Mouse (Mus musculus) CD4-positive, CD25-positive, alpha-beta regulatory T cell, adult 4 months (primary cell): Measurements from ENCODE around the gene Stip1. TPM values are rescaled to one million over a fixed set of nuclear protein-coding genes. Genes with fewer than 3 reads are reported as not detected.
"Not testable (repeated sequence)": the region's sequence is repeated elsewhere in the genome, so short reads cannot be mapped to it uniquely, and the experiment has no call there.

Experiments used
- ATAC-seq: one replicate; pipeline ENCODE4 v1.8.0; 2017
- polyA plus RNA-seq, 2 experiments: library from polyadenylated mRNA; unstranded; fragments of 100-300 nt; shearing (Covaris generic); gene quantifications; one replicate each; pipeline ENCODE4 v1.2.1; 2017

The Stip1 gene
- polyA plus RNA-seq, 2 experiments from 2014 or later = 117 to 119 TPM

DNA sequence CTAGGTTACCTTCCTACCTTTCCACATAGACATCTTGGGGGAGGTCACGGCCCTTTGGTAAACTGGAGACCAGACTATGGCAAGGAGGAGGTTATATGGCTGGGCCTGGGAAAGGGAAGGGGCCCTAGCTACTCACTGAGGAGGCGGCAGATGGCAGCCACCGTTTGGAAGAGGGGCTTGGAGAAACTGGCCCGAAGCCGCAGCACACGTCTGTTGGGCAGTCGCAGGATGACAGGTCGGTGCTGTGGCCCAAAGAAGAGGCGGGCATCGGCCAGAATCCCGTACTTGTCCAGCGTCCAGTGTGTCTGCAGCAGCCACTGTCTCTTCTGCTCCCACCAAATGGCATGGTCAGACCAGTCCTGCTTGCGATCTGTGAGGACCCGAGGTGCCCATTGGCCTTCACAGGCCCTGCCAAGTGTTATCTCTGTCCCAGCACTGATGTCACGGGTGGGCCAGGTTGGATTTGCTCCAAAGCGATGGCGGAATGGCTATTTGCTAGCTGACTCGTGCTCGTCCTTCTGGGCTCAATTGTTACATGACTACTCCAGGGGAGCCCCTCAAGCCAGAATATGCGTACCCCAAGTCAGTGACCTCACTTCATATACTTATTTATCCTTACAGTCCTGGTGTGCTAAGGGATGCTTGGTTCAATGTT lies 25.2 kb downstream of the Stip1 start:
- no peak for ATAC-seq

DNA sequence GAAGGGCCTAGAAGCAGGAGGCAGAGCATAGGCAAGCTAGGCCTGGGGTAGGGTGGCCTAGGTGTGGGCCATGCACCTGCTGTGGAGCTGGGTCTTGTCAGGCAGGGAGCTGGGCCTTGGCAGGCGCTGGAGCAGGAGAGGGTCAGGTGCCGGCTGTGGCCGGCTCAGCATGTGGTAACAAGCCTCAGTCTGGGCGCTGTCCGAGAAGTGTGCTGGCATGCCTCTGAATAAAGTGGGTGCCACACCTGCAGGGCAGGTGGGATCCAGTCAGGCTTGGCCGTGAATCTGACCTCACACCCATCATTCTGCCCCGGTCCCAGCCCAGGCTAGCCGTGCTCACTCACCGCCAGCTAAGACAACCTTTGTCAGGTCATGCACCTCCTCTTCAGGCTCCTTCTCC lies 25.8 kb downstream of the Stip1 start:
- ATAC-seq = no peak

DNA sequence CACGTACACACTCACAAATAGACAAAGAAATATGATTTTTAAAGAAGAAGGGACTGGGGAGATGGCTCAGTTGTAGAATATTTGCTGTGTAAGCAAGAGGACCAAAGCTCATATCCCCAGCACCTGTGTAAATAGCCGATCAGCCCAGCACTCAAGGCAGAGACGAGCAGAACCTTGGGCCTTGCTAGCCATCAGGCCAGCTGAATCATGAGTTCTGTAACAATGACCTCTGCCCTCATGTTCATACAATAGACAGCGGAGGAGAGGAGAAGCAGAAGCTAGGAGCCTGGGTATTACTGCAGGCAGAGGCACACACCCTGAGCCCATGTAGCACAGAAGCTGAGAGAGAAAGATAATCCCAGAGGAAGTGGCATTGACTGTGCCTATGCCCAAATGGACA lies 27.3 kb downstream of the Stip1 start:
- no peak for ATAC-seq

DNA sequence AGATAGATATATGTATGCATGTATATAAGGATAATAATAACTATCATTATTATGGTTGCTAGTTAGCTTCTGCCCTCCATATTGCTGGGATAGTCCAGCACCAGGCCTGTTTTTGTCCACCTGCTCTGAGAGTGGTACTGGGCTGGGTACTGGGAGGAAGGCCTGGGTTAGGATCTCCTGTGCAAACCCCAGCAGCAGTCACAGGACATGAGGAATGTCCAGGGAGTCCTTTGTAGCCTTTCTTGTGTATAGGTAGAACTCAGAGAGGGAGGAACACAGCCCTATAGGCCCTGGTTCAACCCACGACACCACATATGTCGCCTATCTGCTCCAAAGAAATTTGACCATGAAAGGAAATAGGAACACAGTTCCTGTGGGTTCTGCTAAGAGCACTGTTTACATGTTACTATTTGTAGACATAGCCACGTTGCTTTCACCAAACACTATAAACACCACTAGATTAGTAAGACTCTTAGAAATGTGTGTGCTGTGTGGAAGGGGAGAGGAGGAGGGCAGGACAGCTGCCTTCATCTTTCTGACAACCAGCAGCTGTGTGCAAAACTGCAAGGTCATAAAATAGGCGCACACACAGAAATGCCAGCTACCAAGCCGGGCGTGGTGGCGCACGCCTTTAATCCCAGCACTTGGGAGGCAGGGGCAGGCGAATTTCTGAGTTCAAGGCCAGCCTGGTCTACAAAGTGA lies 32.7 kb downstream of the Stip1 start:
- no peak for ATAC-seq

DNA sequence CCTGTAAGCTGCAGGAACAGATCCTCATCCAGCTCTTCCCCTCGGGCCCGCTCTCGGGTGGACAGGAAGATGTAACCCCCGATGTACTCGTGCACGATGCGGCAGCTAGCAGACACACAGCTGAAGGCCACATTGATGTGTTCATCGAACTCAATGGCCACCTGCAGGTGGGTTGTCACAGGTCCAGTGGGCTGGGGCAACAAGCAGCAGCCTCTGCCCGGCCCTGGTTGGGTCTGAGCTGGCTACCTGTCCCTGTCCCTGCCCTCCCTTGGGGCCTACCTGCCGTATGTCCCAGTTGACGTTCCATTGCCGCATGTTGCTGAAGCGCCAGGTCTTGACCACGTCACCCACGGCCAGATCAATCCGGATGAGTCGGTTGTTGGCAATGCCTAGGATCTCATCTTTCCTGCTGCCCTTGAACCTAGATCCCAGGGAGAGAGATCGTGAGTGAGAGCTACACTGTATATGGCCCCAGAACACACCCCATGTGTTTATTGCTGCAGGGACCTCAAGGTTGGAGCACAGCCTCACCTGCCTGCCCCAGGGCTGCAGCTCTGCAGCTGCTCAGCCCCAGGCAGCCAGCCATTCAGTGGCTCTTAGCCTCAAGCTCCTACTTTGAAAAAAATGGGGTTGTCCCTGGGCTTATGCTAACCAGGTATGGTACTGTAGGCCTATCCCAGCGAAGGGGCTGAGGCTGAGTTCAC lies 40.3 kb downstream of the Stip1 start:
- no peak for ATAC-seq

DNA sequence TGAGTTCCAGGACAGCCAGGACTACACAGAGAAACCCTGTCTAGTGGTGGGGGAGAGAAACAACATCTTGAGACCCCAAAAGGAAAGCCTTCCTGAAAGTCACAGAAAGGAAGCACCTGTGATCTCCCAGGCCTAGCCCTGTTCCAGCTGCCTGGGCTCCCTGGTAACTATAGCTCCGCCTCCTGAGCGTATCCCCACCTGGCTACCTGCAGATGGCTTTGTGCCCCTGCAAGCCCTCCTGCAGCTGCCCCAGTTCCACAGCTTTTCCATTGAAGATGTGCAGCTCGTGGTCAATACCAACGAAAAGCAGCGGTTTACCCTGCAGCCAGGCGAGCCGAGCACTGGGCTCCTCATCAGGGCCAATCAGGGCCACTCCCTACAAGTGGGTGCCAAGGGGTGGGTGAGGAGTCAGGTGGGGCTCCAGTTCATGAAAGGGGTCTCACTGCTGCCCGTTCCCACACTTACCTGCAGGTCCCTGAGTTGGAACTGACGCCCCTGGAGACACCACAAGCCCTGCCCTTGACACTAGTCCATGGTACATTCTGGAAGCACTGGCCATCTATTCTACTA lies 42.0 kb downstream of the Stip1 start:
- ATAC-seq = no peak

DNA sequence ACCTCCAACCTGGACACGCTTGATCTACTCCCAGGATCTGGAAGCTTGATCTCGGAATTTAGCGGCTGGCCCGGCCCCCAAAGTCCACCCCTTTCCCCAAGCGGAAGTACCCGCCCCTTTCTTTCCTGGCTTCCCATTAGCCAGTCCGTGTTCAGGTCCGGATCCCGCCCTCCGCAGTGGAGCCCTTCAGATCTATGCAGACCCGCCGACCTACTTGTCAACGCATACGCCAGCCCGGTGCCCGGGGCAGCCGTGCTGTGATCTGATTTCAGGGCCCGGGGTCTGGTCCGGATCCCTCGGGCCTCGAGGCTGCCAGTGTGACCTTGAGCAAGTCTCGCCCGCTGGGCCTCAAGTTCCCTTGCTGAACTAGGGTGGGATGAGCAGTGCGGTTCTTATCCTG lies 43.8 kb downstream of the Stip1 start, which contains the start of the genes Nudt22 and Trpt1:
Nudt22 (minus strand) TSS at position 112 of the 400 bp plus-strand sequence.
Trpt1 (plus strand) TSS at position 126 of the 400 bp plus-strand sequence.
- ATAC-seq = peak; percentile 47

DNA sequence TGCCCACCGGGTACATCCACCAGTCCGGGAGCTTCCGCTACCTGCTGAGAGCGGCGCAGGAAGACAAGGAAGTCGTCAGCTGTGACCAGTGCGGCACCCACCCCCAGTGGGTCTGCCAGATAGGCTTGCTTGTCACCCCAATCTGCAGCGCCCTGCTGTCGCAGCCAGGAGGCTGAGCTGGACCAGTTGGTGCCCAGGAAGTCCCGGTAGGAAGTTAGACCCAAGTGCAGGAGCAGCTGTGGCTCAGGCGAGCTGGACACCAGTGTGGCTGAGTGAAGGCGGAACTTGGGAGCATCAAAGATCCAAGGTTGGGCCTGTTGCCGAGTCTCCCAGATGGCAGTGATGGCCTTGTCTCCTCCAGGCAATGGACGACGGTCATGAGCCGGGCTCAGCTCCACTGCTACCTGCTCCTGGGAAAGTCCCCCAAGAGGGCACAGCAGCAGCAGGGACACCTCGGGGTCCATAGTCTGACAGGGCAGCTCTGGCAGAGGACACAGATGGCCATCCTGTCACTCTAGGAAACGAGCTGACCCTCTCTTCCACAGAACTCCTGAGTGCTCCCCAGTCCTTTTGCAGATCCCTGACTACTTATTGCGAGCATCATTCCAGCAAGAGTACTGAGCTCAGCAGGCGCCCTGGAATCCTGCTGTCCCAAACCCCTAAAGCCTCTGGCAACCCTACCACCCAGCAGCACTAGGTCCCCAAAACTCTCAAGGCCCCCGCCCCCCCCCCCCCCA lies 44.3 kb downstream of the Stip1 start:
- no peak for ATAC-seq

DNA sequence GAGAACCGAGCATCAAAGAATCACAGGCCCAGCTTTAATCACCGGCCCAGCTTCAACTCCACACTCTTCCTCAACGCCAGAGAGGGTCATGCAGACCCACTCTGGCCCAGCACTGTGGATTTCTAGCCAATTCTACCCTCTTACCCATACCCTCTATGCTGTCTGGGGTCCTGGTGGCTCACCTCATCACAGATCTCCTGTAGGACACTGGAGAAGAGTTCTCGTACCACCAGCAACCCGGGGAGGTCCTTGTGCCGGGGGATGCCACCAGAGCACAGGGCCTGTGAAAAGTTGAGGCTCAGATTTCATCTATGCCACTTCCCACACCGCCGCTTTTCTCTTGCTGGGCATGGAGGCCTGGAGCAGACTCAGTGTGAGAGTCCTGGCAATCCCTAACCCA lies 45.3 kb downstream of the Stip1 start:
- no peak for ATAC-seq

DNA sequence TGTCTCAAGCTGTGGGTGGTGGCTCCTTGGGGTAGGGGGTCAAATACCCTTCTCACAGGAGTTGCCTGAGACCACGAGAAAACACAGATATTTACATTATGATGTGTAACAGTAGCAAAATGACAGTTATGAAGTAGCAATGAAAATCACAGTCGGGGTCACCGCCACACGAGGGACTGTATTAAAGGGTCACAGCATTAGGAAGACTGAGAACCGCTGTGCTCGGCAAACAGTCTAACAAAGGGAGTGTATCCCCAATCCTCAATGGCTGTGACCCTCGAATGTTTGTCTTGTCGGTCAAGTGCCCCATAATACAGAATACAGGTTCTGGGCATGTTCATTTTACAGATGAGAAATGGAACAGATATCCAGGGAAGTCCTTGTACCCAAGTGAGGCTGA lies 45.8 kb downstream of the Stip1 start:
- ATAC-seq = no peak

DNA sequence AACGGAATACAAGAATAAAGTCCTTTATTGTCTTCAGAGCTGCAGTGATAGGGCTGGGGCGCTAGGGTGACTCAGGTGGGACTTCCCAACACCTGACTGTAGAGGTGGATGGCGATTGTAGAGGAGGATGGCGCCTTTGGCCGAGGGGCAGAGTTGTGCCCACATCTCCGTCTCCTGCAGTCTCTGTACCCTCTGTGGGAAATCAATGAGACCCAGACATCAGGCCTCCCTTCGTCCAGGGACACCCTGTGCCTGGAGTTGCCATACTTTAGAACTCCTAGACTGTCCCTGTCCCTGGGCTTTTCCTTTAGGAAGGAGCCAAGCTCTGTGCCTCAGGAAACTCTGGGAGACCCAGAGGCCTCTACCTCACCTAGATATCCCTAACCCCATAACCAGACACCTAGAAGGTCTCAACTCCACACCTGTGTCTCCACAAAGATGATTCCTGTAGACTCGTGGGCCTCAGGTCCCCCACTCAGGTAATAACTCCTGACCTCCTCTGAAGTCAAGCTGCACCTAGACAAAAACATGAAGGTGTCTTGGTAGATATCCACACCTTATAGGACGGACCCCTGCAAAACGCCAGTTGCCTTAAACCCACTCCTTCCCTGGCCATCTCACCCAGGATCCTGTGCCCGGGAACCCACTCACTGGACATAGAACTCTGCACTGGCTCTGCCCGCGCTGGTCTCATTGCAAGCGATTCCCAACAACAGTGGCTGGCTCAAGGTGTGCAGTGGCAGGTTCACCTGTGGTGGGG lies 46.6 kb downstream of the Stip1 start:
- no peak for ATAC-seq

DNA sequence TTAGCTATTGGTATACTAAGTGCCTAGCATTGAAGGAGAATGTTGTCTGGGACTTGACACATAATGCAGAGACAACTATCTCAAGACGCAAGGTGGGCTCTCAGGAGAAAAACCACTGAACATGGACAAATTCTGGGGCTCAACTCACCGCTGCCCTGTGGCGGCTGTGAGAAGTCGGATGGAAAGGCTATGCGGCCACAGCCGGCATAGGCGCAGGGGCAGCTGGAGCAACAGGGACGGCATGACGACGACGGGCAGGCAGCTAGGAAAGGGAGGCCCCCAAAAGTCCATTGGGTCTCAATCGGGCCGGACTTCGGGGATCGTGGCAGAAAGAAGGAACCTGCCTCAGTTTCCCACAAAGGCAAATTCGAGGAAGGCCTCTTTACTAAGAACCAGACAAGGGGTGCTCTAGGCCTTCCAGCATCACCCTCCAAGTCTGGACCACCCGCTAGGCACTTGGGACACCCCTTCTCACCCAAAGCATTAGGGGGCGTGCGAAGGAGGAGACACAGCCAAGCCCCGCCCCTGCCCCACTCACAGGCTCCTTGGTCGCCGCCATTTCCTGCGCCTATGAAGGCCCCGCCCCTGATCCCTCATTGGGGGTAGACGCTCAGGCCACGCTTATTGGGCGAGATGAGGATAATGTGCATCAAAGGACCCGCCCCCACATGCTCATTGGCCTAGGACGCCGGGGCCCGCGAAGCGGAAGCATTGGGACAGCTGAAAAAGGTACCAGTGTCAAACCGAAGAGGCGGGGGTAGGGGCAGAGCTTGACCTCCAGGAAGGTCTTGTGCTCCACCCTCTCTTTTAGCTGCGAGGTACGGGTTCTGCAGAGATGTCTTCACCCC lies 47.5 kb downstream of the Stip1 start, which contains the start of gene Dnajc4:
Dnajc4 (minus strand) TSS at position 562 of the 848 bp plus-strand sequence.
- ATAC-seq = peak; percentile 97

DNA sequence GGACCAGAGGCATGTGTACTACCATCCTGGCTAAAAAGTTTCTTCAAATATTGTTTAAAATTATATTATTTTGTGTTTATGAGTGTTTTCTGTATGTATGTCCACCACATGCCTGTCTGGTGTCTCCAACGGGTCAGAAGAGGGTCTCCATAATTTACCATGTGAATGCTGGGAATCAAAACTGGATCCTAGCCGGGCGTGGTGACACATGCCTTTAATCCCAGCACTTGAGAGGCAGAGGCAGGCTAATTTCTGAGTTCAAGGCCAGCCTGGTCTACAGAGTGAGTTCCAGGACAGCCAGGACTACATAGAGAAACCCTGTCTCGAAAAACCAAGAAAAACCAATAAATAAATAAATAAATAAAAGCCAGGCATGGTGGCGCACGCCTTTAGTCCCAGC lies 48.6 kb downstream of the Stip1 start:
- not testable (repeated sequence) for ATAC-seq

DNA sequence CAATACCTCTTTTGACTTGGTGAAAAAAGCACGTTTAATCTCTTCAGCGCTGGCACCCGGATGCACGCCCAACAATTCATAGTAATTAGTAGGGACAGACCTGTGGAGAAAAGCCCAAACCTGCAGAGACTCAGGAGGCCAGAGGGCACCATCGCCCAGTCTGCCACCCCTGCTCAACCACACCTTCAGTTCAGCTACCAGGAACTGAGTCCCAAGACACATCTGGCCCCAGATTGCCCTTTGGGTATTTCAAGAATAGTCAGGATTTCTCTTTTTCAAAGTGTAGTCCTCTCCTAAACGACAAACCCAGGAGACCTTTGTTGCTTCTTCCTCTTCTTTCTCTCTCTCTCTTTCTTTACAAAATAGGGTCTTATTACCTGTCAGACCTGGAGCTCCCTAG lies 49.1 kb downstream of the Stip1 start:
- no peak for ATAC-seq

DNA sequence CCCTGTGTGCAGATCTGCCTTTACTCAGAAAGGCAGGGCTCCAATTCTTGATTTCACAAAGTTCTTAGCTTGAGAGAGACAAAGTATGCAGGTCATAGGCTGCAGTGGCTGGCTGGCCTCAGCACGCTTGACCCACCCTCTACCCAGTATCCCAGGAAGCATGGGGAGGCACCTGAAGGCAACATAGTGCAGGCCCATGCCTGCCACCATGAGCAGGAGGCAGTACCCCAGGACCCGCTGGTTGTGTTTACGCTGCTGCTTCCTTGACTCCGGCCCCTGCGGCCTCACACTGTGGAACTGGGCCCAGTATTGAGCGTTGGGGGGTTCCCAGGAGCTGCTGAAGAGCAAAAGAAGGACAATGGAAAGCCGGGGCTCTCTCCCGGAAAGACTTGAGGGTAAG lies 50.5 kb downstream of the Stip1 start:
- no peak for ATAC-seq

DNA sequence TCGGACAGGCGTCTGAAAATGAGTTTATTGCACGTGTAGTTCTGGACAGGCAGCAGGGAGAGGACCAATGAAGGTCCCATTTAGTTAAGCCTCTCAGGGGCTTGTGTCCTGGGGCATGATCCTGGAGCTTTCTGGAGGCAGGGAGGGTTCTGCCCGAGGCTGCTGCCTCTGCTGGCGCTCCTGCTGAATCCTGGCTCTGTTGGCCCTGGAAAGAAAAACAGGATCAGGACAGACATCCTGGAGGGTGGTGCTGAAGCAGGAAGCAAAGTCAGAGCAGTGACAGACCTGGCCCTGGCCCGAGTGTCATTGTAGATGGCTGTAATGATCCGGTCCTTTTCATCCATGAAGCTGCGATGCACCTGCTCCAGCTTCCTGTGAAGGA lies 51.9 kb downstream of the Stip1 start:
- no peak for ATAC-seq

DNA sequence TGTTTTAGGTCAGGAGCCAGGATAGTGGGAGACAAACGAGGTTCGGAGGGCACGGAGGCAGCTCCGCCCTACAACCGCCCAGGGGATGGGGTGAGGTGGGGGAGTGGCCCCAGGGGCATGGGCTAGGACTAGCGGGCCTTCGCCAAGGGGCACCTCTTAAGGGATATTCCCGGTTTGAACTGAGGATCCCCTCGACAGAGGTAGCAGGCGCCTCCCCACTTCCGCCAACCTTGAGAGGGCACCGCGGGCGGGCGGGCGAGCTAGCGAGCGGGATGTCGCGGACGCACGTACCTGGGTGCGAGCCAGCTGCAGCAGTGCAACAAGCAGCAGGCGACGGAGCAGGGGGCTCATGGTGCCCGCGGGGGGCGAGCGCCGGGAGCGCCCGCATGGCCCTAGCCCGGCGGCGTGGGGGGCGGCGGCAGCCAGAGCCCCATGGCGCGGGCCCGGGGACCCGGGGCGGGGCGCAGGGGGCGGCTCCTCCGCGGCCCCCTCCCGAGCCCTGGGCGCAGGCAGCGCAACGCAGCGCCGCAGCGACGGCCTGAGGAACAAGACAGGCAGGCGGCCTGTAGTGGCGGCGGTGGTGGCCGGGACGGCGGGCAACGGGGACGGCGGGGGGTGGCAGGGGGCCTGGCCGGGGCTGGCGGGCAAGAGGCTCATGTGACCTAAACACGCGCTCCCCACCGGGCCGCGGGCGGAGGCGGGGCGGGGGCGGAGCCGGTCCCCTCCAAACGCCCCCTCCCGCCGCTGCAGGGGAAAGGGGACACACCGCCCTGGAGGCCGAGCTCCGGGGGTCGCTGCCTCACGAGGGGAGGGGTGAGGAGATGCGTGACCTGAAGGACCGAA lies 52.5 kb downstream of the Stip1 start, which contains the start of gene Vegfb:
Vegfb (minus strand) TSS at position 591 of the 843 bp plus-strand sequence.
- peak; percentile 74 for ATAC-seq

DNA sequence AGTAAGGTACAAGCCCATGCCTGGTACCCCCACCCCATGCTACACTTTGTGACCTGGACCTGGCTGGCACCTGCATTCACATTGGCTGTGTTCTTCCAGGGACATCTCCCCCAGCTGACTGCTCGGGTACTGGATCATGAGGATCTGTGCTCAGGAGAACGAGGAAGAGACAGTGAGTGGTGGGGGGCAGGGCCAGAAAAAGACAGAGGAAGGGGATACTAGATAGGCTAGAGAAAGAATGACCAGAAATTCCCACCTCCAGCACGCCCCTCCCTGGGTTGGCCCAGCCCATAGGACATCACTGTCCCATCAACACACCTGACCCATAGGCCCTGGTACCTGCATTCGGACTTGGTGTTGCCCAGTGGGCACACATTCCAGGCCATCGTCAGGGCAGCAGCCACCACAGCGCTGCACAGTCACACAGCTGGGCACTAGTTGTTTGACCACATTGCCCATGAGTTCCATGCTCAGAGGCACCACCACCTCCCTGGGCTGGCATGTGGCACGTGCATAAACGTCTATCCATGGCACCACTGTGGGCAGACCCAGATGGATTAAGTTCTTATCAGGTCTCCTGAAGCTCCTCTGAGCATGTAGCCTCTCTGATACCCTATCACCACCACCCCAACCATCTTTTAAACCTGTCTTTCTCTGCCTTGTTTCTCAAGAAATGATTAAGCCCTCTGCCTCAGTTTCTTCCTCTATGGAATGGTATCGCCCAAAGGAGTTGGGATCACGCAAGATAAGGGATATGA lies 53.6 kb downstream of the Stip1 start:
- ATAC-seq = no peak

DNA sequence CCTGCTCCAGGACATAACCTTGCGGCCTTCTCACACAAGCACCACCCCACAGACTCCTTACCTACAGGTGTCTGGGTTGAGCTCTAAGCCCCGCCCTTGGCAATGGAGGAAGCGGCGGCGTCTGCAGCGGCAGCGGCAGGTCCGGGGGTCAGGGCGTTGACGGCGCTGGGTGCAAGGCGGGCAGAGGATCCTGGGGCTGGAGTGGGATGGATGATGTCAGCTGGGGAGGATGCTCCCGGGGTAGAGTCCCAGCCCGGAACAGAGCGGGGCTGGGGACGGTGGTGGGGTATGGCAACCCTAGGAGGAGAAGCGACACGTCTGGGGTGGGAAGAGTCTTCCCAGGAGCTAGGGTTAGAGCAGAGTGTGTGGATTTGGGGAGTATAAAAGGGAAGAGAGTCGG lies 54.5 kb downstream of the Stip1 start:
- ATAC-seq = no peak
